Mouse (Mus musculus) adrenal gland, postnatal 25 days (tissue): Measurements from ENCODE around the gene Dnaic2. TPM values are rescaled to one million over a fixed set of nuclear protein-coding genes. Genes with fewer than 3 reads are reported as not detected.

Experiments used
- DNase-seq: peaks from one replicate; pipeline ENCODE4 v3.0.0; 2021; ENCODE audit warnings: mixed read lengths
- total RNA-seq: library from RNA; stranded (reverse); gene quantifications from 2 replicates; pipeline ENCODE4 v1.2.3, GENCODE M21; 2021

Dnaic2 gene
- total RNA-seq, 1 experiment from 2014 or later, result 0.67 TPM

DNA sequence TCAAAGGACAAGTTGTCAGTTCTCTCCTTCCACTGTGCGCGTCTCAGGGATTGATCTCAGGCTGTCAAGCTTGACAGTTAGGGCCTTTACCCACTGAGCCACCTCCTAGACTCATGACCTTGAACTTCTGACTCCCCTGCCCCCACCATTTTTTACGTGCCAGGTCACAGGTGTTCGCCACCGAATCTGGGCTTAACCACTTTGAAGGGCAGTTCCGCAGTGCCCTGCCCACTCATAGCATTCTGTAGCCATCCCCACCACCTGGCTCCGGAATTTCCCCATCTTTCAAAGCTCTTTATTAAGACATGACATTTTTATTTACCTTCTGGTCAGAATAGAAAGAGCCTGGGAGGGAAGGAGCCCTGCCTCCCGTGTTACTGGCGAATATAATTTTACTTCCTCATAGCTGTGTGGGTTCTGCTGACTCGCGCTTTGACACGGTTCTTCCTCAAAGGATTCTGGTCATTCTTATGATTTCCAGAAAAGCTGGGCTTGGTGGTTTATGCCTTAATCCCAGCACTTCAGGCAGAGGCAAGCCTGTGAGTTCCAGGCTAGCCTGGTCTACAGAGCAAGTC, 20.4 kb downstream of the Dnaic2 start:
- no peak for DNase-seq

DNA sequence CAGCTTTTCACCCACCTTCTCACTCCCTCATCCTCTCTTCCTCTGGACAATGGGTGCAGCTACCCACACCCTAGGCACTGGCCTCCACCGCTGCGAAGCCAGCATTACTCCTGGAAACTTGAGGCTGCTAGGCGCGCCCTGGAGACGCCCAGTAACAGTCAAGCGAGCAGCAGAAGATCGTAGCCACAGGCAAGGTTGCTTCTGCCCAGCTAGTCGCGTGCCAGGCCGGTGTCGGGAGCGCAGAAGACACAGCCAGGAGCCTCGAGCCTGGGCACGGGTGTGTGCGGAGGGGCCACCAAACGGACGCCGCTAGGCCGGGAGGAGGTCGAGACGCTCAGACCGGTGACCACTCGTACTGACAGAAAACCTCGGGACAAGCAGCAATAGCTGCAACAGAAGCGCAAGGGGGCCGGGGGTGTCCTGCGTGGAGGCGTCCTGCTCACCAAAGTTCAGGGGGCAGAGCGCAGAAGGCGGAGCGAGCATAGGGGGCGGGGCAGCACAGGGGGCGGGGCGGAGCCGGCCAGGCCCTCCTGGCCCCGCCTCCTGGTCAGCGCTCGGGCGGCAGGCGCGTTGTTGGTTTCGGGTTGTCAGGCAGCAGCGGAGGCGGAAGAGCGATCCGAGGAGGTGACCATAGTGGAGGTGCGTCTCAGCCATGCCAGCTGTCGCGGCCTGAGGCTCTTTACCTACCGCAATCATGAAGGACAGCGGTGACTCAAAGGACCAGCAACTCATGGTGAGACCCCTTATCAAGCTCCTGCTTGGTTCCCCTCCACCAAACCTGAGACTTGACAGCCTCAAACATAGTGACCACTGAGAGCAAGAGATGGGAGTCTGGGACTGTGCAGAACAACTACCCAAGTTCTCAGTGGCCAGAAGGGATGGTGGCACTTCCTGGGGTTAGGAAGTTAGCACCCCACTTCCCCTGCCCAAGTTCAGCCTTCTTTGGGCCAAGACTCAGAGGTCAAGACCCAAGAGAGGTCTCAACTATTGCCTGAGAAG, 37.9 kb downstream of the Dnaic2 start, which contains the start of gene Kif19a:
Gene Kif19a, plus strand, starts transcription at position 569 of the 999 bp plus-strand sequence.
- peak; percentile 78 for DNase-seq

DNA sequence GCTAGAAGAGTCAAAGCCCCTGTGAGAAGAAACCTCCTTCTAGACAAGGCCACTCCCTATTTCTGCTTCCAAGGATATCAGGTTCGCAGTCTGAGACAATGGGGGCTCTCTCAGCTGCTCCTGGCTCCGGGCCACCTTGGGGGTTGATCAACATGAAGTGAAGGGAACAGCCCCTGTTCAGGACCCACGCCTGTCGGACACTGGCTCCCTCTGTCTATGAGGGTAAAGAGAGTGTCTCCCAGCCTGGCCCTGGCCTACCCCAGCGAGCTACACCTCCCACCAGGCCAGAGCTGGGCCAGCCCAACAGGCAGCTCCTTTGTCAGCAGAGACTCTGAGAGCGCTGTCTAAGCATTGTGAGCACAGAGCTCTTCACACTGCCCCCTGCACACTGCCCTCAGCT, 42.7 kb downstream of the Dnaic2 start:
- DNase-seq, result no peak

DNA sequence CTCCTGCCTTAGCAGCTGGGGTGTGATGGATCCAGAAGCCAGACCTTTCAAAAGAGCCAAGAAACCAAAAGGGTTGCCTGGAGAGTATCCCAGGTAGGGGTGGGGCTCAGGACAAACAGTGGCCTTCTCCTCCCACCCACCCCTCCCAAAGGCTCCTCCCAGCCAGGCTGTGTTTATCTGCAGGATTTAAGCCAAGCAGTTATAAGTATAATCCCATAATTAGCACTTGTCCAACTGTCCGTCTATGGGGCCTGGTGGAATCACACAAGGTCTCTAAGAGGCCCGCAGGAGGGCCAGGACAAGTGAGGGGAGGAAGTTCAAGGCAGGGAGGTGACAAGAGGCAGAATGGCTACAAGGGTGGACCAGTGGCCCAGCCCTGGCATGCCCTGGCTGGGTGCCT, 44.7 kb downstream of the Dnaic2 start:
- DNase-seq, result no peak

DNA sequence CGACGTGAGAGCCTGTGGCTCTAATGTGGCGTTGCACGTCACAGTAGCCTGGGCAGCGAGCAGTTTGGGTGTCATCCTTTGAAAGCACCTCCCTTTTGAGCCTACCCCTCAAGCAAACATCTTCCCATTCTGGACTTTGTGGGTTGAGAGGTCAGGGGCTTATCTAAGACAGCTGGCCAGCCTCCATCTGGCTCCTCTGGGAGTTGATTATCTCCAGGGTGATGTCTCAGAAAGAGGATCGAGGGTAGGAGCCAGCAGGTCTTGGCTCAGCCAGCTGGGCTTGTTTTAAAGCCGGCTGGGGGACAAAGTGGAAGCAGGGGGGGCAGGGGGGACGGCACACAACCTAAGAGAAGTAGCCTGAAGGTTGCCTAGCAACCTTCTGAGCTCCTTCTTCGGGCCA, 52.9 kb downstream of the Dnaic2 start:
- no peak for DNase-seq

DNA sequence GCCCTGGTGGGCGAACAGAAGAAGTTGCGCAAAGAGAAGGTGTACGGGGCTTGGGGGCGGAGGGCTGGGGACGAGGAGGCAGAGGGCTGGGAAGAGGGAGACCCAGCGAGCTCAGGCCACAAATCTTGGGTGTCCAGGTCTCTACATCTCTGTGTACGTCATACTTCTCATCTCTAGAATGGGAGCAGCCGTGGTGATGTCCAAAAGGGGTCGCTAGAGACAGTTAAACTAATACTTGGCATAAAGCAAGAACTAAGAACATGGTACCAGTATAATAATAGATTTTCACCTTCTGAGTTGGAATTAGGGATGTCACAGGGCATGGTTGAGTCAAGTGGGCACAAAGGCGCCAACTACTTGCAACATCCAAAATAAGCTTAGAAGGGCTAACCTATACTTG, 58.7 kb downstream of the Dnaic2 start:
- no peak for DNase-seq

DNA sequence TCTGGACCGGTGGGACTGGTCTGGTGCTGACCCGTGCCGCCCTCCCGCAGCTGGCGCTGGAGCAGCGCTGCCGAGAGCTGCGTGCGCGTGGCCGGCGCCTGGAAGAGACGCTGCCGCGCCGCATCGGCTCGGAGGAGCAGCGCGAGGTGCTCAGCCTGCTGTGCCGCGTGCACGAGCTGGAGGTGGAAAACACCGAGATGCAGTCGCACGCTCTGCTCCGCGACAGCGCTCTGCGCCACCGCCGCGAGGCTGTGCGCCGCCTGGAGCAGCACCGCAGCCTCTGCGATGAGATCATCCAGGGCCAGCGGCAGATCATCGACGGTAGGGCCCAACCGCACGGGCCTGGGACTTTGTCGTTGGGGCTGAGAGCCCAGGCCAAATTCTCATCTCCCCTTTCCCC, 59.1 kb downstream of the Dnaic2 start:
- DNase-seq, result peak; percentile 33

DNA sequence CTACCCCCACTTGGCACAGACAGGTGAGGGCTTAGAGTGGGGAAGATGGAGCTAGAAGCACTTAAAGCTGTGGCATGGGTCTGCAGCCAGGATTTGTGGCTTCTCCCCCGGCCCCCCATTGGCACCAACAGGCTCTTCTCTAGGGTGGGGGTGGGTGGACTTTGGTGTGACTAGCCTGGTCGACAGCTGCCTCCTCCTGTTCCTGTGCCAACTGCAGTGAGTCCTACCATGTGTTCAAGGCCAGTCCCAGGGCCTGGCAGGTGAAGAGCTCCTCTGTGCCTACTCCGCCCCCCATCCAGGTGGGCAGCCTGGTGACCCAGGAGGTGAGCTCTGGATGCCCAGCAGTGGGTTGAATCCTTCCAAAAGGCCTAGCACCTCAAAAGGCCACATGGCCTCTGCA, 60.4 kb downstream of the Dnaic2 start:
- DNase-seq, result no peak

DNA sequence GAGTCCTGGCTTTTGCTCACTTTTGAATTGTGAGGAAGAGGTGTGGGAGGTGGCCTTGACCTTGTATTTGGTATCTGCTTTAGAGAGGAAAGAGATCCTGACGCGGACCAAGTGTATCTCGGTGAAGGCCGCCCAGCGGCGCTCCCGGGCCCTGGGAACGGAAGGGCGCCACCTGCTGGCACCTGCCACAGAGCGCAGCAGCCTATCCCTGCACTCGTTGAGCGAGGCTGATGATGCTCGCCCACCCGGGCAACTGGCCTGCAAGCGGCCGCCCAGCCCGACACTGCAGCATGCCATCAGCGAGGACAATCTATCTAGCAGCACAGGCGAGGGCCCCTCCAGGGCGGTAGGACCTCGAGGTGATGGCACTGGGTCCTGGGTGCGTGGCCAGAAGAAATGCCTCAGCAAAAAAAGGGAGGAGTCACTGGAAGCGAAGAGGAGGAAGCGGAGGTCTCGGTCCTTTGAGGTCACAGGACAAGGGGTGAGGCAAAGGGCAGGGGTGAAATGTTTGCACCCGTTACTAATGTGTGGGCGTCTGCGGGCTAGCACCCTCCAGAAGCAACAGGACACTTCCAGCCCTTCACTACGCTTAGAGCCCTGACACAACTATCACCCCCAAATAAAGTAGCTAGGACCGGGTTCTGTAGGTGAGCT, 62.0 kb downstream of the Dnaic2 start:
- DNase-seq, result peak; percentile 88

DNA sequence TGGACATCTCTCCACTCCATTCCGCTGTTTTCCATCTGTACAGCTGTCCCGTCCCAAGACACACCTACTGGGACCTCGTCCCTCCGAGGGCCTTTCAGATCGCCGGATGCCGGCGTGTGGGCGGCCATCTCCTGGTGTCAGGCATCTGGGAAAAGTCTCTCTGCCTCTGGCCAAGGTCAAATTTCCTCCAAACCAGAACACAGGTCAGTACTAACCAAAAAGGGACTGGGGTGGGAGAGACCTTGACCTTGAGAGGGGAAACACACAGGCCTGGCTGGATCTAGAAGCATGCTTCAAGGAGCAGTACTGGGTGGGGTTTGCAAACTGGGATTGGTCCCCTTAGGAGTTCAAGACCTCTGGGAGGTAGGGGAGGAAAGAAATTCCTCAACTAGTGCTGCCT, 62.5 kb downstream of the Dnaic2 start:
- no peak for DNase-seq

DNA sequence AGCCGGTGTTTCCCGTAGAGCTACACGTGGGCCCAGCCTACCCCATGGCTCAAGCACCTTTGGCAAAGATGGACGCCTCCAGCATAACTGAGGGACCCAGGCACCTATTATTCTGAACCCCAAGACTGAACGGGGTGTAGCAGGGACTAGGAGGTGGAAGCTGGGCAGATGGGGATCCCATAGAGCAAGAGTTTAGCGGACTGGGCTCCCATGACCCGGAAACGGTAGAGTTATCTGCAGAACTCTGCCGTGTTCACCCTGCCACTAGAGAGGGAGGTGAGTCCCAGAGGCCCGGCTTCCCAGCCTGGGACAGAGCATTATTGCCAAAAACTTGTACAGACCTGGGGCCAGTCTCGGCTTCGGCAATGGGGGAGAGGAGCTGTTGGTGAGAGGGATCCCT, 63.0 kb downstream of the Dnaic2 start:
- DNase-seq, result no peak

DNA sequence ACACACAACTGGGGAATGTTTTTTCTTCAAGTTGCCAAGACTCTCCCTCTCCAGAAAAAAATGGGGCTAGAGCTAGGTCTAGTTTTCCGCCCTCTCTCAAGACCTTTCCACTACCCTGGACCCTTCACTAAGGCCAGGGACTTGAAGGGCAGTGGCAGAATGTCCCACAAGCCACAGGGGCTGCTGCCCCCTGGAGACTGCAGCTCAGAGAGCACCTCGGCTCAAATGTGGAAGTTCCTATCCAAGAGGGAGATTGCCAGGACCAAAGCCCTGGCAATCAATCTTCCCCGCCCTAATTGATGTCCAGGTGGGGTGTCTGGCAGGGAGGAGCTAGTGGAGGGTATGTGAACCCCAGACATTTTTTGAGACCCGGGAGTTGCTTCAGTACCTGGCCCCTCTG, 63.6 kb downstream of the Dnaic2 start:
- no peak for DNase-seq

DNA sequence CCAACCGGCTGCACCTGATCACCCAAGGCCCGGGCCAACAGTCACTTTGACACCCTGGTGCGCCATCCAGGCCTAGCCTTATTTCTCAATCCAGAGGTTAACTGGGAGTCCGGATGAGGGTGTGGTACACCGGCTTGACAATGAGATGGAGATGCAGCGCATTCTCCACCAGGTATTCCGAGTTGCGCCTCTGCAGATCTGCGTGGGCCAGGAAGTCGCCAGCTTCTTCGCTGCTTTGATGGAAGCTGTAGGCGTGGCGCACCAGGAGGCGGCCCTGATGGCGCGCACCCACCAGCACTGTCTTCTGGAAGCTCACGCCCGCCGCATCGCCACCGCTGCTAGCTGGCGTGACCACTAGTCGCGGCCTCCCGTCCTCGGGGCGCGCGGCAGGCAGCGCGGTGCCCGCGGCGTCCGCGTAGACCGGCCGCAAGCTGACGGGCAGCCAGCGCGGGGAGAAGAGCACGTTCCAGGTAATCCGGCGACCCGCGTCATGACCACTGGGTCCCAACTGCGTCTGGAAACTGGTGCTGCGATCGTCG, 64.2 kb downstream of the Dnaic2 start:
- DNase-seq, result no peak

DNA sequence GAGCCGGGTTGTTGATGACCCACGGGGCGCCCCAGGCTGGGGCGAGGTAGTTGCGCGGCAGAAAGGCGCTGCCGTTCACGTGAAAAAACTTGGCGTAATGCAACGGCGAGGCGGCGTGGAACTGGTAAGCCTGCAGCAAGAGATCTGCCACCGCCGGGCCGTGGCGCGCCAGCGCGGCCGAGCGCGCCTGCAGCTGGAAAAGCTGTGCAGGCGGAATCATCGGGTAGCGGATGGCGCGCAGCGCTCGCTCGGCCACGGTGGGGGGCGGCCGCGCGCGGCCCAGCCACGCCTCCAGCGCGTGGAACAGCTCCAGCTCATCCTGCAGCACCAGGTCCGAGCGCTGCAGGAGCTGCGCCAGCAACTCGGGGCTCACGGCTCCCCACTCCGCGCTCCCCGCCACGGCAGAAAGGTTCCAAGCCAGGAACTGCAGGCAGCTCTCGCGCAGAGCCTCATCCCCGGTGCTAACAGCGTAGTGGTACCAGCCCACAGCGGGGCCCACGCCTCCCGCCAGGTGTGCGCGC, 64.7 kb downstream of the Dnaic2 start:
- no peak for DNase-seq

DNA sequence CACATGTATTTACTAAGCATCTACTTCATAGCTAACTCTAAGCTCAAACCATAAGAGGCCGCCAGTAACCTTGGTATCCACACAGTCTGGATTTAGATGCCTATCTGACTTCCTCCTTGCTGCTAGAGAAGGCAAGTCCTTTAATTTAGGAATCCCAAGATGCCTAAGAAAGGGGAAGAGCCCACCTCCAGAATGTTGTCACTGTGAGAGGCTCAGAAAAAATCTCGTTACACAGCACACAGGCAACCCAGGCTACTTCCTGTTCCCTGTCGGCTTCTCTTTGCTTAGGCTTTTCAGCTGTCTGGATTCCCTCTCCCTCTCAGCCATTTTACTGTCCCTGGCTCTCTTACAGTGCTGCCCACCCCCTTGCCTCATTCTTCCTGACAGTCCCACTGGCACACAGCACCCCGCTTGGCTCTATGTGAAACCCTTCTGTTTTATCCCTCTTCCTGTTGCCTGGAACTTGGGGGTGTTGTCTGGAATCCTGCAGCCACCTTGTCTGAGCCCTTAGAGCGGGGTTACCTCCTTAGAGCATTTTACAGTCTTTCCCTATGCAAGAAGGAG, 65.8 kb downstream of the Dnaic2 start:
- DNase-seq, result no peak

DNA sequence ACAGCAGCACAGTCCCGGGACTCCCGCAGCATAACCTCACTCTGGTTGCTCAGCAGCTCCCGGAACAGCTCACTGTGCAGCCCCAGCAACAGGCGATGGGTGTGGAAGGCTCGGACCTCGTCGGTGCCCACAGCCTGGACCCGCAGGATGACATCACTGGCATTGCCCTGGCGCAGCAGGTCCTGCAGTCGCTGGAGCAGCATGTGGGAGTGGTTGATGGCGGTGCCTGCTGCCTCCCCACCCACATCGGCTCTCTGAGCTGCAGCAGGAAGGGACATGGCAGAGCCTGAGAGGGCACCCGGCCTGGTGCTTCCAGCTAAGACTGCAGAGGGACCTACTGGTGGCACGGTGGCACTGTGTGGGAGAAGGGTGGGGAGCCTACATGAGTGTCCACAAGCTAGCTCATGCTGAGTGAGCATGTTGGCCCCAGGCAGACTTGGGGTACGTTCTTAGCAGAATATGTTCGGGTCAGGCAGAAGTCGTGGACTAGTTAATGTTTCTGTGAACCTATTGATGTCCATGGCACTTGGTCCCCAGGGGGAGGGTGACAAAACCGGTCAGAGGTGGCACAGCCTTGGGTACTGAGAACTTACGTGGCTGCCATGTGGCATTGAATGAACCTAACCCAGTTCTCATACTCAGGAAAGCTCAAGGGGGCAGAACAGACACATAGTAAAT, 66.8 kb downstream of the Dnaic2 start:
- DNase-seq, result no peak

DNA sequence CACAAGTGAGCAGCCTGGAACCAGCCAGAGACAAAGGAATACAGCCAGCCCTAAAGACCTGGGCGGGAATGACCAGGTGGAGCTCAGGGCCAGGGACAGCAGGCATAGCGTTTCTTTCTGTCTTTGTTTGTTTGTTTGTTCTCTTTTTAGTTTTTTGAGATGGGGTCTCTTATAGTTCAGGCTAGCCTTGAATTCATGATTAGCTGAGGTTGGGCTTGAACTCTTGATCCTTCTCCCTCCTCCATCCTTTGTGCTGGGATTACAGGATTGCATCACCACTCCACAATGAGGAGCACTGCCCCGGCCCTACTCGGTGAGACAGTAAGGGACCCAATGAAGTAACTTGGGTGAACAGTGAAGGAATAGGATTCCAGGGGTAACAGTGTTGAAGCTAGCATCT, 67.5 kb downstream of the Dnaic2 start:
- DNase-seq, result no peak

DNA sequence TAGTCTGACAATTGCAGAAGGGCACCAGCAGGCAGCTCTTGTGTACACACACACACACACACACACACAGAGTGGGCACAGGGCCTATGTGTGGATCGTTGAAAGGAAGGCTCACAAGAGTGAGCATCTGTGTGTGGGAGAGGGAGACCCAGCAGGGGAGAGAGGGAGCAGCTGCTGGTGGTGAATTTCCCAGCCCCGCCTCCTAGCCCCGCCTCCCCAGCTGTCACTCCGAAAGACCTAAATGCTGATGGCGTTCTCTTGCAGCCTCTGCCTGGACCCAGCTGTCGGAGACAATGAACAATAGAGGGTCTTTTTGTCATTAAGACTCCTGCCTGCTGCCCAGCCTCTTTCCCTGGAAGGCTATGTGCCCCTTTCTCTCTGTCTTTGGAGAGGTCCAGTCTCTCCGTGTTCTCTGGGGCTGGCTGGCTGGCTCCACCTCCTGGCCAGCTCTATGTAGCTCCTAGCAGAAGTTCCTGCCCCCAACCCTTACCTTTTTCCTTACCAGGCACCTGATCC, 68.1 kb downstream of the Dnaic2 start:
- DNase-seq, result peak; percentile 42

DNA sequence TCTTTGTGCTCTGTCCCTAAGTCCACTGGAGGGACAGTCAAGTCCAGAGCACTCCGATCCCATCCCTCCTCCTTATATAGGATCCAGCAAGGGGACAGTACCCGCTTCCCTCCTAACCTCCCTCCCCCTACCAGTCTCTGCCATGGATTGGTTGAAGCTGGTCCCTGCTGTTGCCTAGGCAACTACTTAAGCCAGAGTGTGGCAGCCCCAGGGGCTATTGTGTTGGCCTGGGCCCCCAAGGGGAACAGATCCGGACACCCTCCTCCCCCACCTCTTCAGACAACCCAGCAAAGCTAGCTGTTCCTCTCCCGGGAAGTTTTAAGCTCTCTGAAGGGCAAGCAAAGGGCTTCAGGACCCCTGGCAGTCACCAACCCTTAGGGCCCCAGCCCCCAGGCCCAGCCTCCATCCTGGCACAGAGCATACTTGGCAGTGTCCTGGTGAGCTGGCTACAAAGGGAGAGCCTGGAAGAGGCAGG, 68.7 kb downstream of the Dnaic2 start, which contains the start of gene Btbd17:
Gene Btbd17, minus strand, starts transcription at position 98 of the 475 bp plus-strand sequence.
- DNase-seq, result no peak

DNA sequence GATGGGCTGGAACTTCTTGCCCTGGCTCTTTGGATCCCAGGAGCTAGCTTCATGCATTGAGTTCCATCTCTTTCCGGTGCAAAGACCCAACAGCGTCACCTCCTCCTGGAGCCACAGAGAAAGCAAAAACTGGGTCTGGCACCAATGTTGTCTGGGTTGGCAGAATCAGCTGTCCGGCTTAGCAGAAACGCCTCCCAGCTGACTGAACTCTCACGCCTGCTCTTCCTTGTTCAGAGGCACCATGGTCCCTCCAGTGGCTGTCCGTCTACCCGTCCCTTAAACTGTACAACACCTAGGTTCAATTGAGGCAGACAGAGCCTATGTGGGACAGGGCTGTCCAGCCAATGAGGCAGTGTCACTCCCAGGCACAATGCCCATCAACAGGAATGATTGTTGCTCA, 70.0 kb downstream of the Dnaic2 start:
- DNase-seq, result no peak

DNA sequence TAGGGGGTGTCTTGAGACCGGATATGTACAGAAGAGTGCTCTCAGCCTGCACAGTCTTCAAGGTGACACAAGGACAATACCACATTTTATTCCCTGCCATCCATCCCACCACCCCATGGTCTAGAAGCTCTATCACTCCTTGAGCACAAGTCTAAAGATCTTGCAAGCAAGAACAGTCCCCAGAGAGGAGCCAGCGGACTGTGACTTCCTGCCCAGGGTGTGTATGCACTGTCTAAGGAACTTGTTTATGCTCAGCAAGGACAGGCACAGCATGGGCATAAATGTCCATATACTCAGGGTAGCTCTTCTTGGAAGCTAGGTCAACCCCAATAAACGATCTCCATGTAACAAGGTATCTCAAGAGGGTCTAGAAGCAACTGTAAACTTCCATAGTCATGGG, 70.8 kb downstream of the Dnaic2 start:
- DNase-seq, result no peak
